Mouse (Mus musculus) adrenal gland, postnatal 4 days (tissue): Measurements from ENCODE around the gene Vmn1r40. TPM values are rescaled to one million over a fixed set of nuclear protein-coding genes. Genes with fewer than 3 reads are reported as not detected.
A peak's percentile ranks its signal among the peaks of the same experiment; 100 is the strongest.

Experiments used
- DNase-seq, 2 experiments: peaks; one replicate each; pipeline ENCODE4 v3.0.0; 2021 to 2022; ENCODE audit warnings: low spot score in 2 of 2, mixed read lengths in 2 of 2
- long read RNA-seq, 2 experiments: library from polyadenylated mRNA; stranded (forward); transcript quantifications; one replicate each; pipeline ENCODE4 v2.0.0; 2021
- total RNA-seq, 2 experiments: library from RNA; stranded (reverse); gene quantifications; 2 replicates each; pipeline ENCODE4 v1.2.3; 2021

The Vmn1r40 gene
- not detected for total RNA-seq
- long read RNA-seq, experiment 1: 0 reads
- long read RNA-seq, experiment 2: 0 reads

DNA sequence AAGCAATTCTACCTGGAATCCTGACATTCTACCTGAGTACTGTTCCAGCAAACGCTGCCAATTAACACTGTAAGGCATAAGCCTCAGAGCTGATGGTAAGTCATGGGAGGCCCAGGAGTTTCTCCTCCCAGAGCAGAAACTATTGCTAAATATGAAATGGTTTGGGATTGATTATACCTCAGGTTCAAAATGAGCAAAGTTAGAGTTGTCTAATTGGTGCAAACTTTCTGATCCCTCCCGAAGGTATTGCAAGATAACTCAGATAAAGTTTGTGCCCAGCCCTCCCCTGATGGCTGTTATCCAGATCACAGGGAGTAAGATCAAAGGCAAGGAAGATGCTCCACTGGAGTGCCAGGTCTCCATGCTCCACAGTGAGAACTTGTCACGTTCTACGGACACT, at the start of gene Vmn1r40:
Gene Vmn1r40 (plus strand): TSS at position 301 of the 400 bp plus-strand sequence.
- no peak for DNase-seq

DNA sequence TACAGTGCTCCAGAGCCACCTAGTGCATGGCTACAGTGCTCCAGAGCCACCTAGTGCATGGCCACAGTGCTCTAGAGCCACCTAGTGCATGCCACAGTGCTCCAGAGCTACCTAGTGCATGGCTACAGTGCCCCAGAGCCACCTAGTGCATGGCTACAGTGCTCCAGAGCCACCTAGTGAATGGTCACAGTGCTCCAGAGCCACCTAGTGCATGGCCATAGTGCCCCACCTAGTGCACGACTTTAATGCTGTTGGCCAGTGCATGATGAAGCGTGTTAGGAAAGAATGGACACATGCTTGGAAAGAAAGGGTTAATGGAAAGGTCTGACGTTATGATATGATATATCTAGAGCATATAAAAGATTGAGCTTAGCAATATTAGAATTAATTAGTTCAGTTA, 49.0 kb upstream of the Vmn1r40 start:
- no peak for DNase-seq

DNA sequence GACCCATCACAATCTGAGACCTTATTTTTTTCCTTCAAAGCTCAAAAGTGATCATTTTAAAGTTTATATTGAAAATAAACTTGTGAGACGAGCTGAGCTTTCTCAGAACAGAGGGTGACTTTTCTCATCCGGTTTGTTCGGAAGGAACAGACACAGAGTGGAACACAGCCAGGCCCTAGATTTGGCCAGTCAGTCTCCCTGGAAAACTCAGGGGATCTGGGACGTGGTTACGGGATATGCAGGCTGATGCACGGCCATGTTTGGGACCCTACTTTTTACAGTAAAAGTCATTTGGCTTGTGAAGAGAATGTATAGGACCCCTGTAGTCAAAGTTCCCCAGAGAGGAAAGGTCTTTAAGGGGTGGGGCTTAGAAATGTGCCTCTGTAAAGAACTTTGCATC, 48.4 kb upstream of the Vmn1r40 start:
- no peak for DNase-seq

DNA sequence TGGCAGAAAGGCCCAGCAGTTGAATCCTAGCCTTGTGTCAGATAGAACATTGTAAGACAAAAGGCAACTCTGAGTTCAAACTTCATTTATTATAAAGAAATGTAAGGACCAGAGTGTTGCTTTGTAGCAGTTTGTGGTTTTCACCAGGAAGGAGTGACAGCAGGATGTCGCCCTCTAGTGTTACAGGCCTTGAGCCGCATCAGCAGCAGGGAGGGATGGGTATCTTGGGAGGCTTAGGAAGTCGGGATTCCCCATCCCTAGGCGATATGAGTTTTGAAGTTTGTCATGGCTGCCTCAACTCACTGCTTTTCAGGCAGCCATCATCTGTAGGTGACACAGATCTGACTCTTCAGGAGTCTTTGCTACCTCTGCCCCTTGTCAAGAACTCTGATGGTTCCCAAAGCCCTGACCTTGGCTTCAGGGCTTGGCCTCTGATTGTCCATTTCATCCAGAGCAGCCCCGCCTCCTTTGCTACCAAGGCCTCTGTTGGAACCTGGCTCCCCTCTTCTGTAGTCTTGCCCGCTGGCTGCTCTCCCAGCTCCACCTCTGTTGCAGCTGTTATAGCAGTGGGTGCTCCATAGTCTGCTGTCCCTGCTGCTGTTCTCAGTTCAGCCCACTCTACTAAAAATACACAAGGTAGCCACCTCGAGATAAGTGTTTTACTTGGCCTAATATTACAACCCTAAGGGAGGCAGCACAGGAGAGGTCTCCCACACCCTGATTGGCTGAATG, 47.5 kb upstream of the Vmn1r40 start:
- no peak for DNase-seq

DNA sequence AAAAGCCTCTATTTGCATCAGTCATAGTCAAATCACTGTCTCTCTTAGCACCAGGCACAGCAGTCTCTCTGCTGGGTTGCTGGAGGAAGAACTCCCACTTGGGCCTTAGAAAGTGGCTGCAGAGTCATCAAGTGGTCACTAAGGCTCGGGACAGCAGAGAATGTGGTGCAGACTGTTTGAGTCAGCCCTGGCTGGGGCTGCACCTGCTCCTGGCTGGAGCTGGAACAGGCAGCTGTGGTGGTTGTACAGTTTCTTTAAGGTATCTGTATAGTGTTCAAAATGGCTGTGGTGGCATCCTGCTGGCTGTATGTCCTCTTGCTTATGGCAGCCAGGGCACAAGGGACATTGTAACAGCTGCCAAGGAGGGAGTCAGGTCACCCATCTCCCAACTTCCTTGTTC, 46.9 kb upstream of the Vmn1r40 start:
- DNase-seq: no peak

DNA sequence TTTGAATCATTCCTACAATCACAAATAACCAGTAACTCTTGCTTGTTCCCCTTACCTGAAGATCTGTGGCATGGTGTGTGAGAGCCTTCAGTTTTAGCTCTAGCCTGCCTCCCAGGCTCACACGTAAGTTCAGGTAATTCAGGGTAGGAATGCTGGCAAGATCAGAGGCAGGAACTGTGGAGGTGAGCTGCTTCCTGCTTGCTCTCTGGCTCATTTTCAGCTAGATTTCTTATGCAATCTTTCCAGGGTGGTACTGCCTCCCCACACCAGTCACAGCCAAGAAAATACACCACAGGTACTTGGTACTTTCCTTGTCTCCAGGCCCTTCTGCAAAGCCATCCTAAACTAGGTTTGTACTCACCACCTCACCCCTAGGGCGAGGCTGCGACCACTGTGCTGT, 44.8 kb upstream of the Vmn1r40 start:
- no peak for DNase-seq

DNA sequence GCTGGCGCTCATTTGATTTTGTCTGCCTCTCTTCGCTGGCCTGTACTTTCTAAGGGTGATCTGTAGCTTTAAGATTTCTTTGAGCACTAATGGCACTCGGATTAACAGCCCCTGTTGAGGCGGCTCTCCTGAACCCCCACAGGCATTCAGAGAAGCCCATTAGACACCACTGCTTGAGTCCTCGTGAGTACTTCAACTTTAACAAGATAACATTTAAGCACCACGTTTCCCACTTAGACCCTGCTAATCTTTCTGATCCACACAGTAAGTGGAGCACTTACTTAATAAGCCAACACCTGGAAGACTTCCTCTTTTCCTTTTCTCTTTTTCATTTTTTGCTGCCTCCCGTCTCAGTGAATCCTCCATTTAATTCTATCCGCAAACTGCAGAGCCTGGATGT, 42.2 kb upstream of the Vmn1r40 start:
- DNase-seq: no peak

DNA sequence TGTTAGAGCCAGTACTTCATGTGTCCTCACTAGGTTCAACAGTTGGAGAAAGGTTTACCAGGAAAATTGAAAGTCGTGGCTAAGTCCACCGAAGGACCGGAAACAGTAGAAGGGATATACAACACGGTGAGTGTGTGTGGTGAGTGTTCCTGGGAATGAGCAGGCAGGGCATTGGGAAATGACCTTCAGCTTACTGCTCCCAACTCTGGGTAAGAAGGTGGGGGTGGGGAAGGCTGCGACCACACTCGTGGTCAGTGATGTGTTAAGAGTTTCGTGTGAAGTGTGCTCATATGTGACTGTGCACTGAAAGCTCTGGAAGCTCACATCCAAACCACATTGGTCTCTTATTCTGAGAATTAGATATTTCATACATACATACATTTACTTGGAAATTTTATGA, 41.7 kb upstream of the Vmn1r40 start:
- no peak for DNase-seq

DNA sequence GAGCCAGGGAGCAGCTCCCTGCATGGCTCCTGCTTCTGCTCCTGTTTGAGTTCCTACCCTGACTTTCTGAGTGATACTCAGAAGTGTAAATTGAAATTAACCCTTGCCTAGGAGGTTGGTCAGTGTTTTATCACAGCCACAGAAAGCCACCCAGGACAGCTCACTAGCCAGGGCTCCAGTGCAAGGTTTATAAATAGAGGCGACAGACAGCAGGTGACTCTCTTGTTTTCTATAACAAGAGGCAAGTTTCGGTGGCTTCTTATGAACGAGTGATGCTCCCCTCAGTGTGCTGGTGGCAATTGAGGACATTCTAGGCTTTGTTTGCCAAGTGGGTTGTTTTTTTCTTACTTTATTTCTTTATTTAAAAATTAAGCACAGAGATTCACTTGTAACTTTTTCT, 40.4 kb upstream of the Vmn1r40 start:
- DNase-seq: no peak

DNA sequence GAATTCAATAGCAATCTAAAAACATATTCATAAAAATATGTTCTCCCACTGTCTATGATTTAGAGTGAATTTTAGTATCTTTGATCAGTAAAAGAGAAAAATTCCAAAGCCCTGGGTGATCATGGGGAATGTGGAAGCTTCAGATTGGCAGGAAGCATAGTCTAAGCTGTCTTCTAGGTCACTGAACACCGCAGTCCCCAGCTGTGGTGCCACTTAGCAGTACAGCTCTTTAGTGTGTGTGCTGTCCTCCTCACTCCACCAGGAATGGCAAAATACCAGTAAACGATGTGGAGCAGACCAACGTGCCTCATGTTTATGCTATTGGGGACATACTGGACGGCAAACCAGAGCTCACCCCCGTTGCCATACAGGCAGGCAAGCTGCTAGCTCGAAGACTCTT, 37.8 kb upstream of the Vmn1r40 start:
- DNase-seq: no peak

DNA sequence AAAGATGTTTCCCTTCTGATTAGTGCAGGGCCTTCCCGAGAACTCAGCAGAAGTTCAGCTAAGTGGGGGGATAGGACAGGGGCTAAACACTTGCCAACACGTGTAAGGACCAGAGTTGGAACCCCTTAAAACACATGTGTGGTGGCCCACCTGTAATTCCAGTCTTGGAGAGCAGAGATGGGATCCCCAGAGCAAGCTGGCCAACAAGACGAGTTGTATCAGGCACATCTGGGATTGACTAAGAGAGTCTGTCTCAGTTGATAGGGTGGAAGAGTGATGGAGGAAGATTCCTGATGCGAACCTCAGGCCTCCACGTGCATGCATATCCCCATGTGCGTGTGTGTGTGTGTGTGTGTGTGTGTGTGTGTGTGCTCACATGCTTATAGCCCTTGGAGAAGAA, 35.9 kb upstream of the Vmn1r40 start:
- DNase-seq: no peak

DNA sequence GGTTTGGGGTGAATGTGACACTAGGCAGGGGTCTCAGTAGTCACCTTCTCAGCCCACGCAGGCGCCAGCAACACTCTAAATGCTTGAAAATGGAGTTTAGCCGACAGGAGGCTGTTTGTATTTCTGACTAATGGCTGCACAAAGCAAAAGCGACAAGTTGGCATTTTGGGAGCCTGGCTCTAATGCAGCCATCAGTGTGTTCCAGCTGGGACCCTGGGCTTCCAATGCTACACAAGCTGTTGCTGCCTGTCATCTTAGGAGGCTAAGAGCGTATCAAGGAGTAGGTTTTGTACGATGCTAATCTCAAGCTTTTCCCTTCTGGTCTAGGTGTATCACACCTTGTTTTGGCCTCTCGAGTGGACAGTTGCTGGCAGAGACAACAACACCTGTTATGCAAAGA, 34.7 kb upstream of the Vmn1r40 start:
- DNase-seq: no peak

DNA sequence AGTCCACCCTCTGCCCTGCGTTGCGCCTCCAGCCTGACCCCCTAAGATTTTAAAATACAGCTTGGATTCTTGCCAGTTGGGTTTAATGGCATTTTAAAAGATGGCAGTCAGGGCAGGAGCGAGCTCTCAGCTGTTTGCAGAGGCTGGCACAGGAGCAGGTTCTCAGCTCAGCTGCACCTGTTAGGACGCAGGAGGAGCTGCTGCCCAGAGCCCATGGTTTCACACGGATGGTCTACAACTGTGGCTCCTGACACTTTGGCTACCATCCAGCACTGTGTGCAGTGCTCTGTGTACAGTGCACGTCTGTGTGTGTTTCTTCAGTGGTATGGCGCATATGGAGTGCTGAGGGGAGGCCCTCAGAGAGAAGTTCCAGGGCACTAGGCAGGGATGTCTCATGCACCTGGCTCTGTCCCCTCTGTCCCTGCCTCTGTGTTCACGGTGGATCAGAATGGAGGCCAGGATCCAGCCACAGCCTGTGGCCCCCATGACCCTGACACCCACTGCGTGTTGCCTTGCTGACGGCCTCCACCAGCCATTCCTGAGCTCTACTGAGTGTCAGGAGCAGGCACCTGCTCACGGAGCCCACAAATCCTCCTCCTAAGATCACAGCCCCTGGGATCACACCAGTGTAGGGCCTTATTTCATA, 34.1 kb upstream of the Vmn1r40 start:
- no peak for DNase-seq

DNA sequence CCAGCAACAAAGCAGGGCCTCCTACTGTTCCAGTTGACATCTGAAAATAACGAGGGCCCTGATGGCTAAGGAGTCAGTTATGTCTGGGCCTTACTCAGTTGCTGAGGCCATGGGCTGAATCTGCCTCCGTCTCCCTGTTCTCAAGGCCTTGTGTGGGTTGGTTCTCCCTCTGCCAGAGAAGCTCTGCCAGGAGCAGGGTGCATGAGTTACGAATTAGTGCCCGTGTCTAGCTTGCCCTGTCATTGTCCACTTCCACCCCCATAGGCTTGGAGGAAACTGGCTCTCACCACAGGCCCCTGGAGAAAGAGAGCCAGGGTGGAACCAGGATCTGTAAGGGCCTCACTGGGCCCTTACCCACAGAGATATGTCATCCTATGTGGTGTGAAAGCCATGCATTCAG, 28.8 kb upstream of the Vmn1r40 start:
- DNase-seq: no peak

DNA sequence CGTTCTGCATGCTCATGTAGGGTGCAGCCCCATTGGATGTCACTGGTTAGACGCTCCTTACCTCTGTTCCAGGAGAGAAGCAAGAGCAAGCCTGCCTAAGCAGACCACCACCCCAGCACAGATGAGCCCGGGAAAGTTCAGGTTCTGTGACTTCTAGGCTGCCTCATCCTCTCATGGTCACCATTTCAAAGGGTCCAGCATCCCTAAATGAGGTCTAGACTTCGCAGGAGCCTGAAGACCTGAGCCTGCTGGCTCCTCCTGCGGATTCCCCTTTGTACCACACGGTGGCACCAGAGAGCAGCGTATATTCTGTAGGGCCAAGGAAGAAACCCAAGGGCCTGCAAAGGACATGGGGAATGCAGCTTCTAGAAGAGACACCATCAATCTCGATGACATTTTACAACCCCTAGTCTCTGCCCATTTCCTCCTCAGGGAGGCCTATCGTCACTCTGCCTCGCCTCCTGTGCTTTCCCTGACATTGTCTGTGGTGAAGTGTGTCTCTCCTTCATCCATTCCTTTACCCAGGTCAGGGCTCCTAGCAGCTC, 28.0 kb upstream of the Vmn1r40 start:
- no peak for DNase-seq

DNA sequence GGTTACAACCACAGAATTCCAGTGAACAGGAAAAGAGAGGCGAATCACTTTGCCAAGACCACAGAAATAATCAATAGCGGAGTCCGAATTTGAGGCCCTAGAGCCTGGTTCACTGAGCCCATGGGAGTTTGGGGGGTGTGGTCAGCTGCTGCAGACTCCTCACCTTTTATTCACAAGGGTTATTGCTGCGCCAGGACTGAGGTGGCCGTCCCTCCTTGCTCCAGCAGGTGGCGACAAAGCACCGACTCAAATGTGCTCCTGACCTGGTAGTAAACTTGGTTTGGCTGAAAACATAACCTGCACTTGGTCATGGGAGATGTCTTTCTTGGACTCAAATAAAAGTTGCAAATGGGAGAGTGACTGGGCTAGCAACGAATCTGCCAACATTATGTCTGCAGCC, 27.2 kb upstream of the Vmn1r40 start:
- peak; percentile 55 to 59 for DNase-seq

DNA sequence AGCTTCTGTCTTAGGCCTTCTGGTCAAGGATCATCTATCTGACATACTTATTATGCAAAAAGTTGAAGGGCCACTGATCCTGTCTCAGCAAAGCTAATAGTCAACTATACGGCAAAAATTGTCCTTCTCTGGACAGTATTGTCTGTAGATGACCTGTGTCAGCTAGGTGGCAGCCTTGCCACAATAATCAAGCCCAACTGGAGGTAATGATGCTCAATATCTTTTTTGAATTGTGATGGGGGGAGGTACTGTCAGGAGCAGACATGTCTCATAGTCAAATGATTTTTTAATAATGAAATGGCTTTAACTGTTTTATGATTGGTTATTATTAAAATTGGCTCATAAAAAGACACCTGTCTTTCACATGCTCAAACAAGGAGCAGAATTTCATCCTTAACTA, 23.1 kb upstream of the Vmn1r40 start:
- DNase-seq: no peak

DNA sequence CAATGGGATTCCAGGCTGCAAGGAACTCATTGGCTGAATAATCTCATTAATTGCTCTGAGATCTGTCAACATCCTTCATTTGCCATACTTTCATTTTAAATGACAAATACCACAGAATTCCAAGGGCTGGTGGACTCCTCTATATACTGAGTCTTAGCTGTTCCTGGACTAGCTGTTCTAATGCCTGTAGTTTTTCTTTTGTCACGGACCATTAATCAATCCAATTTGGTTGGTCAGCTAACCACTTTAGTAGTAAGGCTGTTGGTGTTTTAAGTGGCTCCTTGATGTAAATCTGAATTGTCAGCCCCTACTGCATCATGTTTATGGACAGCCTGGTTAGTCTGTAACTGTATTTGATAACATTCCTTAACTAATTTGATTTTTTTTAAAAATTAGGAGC, 20.2 kb upstream of the Vmn1r40 start:
- no peak for DNase-seq

DNA sequence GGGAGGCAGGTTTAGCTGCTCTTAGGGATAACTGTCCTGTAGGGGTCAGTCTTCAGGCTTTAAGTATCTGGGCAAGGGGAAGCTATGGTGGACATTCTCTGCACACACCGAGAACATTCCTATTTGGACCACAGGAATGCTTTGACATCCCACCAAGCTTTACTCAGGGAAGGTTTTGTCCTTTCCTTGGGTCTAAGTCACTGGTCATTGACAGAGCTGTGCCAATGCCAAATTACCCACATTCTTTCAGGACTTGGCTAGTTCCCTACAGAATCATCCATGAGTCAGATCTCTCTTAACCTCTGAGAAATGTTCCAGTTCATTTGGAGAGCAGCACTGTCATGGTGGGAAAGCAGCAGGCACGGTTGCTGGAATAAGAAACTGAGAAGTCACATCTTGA, 716 bp upstream of the Vmn1r40 start:
- DNase-seq: no peak

DNA sequence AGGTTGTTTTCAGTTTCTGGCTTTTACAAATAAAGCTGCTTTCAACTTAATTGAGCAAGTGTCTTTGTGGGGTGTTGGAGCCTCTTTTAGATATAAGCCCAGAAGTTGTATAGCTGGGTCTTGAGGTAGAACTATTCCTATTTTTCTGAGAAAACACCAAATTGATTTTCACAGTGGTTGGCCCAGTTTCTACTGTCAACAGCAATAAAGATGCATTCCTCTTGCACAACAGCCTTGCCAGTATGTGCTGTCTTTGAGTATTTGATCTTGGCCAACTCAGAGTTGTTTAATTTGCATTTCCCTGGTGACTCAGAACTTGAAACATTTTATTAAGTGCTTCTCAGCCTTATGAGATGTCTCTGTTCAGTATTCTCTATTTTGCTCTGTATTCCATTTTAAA, 10.7 kb downstream of the Vmn1r40 start:
- no peak for DNase-seq

DNA sequence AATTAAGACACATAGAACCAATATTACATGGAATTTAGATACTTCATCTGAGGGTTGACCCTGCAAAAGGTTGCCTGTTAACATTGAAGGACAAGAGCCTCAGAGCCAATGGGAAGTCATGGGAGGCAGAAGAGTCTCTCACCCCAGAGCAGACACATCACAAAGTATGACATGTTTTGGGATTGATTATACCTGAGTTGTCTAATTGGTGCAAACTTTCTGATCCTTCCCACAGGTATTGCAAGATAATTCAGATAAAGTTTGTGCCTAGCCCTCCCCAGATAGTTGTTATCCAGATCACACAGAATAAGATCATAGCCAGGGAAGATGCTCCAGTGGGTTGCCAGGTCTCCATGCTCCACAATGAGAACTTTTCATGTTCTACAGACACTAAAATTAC, 33.1 kb downstream of the Vmn1r40 start, which contains the start of gene Vmn1r41:
Gene Vmn1r41 (plus strand): TSS at position 301 of the 400 bp plus-strand sequence.
- no peak for DNase-seq

DNA sequence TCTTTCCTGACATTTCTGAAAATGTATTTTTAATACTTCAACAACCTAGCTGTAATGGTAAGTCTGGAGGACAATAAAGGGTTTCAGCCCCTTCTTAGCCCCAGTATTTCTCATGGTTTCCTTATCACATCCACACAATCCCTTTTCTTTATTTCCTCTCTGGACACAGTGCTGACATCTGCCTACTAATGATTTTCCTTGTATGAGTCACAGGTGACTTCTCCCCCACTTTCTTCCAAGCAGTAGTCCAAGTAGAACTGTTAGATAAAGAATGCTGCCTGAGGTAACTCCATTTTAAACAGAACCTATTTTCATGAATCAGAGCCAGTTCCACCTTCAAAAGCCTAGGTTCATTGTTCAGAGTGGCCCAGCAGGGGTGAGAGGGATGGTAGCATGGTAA, 35.5 kb downstream of the Vmn1r40 start:
- no peak for DNase-seq
